Comparison of ENCODE assay signal across 15 mouse cellular contexts in the genomic region with DNA sequence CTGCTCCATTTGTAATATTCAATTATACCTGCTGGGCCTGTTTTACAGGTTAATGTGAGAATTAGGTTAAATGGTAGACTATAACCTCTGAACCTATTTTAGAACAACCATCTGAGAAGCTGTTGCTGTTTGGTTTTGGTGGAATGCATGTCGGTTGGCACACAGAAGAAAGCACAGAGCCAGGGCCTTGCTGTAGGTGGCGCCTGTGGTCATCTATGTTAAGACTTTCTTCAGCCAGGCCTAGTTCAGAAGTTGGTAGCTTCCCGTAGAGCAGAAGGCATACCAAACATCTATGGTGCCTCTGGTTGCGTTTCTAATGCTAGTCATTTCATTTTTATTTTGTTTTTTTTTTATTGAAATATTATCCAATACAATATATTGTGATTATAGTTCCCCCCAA.
DNase-seq lines count a peak whose midpoint lies in the region; ATAC-seq and TF ChIP-seq lines count a peak whose summit lies in the region.
"Had no signal": no experiment of that assay in that cellular context is flagged by ENCODE, and none has a peak within 500 bp of the region (broad histone marks: within the 10 kb centered on the region; RNA-seq: fewer than 3 reads in every experiment).

No protein-coding gene starts in this region.

- H3K4me3 ChIP-seq in hindbrain, postnatal 0 days (ENCODE audit: low read length) = no peak overlapping the region
- no peak overlapping the region for H3K4me3 ChIP-seq in hindbrain, embryonic 13.5 days
- H3K4me3 ChIP-seq in midbrain, postnatal 0 days (ENCODE audit: low read depth, low read length) = no peak overlapping the region
- no peak overlapping the region for H3K4me3 ChIP-seq in midbrain, embryonic 15.5 days
- H3K4me3 ChIP-seq in kidney, embryonic 15.5 days (replicated peaks) = no peak overlapping the region
- H3K4me3 ChIP-seq: limb, embryonic 12.5 days; lung, embryonic 15.5 days; stomach, embryonic 15.5 days had no signal

- no peaks in the 10 kb centered on the region for H3K4me1 ChIP-seq in hindbrain, postnatal 0 days (ENCODE audit: insufficient read depth, low read length)
- 0 out of 2 replicates have a peak, but pooled peaks cover 3% of the 10 kb centered on the region for H3K4me1 ChIP-seq in hindbrain, embryonic 13.5 days (replicated peaks)
- H3K4me1 ChIP-seq in midbrain, postnatal 0 days (ENCODE audit: insufficient read depth, low read length) = no peaks in the 10 kb centered on the region
- H3K4me1 ChIP-seq in midbrain, embryonic 15.5 days = no peaks in the 10 kb centered on the region
- no peaks in the 10 kb centered on the region for H3K4me1 ChIP-seq in kidney, embryonic 15.5 days
- H3K4me1 ChIP-seq: limb, embryonic 12.5 days; lung, embryonic 15.5 days; stomach, embryonic 15.5 days had no signal

- WGBS in hindbrain, postnatal 0 days = 59% methylated on average over 4 of the region's 4 CpGs
- WGBS in hindbrain, embryonic 13.5 days = 62% methylated on average over 4 of the region's 4 CpGs
- WGBS in midbrain, postnatal 0 days = 65% methylated on average over 4 of the region's 4 CpGs
- 60% methylated on average over 4 of the region's 4 CpGs for WGBS in midbrain, embryonic 15.5 days
- WGBS in kidney, embryonic 15.5 days = 65% methylated on average over 4 of the region's 4 CpGs

- TF ChIP-seq CTCF in hindbrain, postnatal 0 days (IDR thresholded peaks at IDR 0.05; ENCODE audit: low read depth) = peak; percentile 34
- TF ChIP-seq CTCF in midbrain, postnatal 0 days (IDR thresholded peaks at IDR 0.05) = peak; percentile 22

- no peak overlapping the region for H3K9ac ChIP-seq in hindbrain, postnatal 0 days (replicated peaks; ENCODE audit: low read length)
- H3K9ac ChIP-seq in hindbrain, embryonic 13.5 days = no peak overlapping the region
- H3K9ac ChIP-seq in midbrain, postnatal 0 days (replicated peaks; ENCODE audit: low read length, poor library complexity, severe bottlenecking) = no peak overlapping the region
- no peak overlapping the region for H3K9ac ChIP-seq in midbrain, embryonic 15.5 days
- no peak overlapping the region for H3K9ac ChIP-seq in kidney, embryonic 15.5 days
- H3K9ac ChIP-seq: limb, embryonic 12.5 days; lung, embryonic 15.5 days; stomach, embryonic 15.5 days had no signal

- H3K4me2 ChIP-seq in hindbrain, postnatal 0 days (ENCODE audit: low read depth, low read length) = no peak overlapping the region
- no peak overlapping the region for H3K4me2 ChIP-seq in hindbrain, embryonic 13.5 days
- H3K4me2 ChIP-seq in midbrain, postnatal 0 days (ENCODE audit: low read depth, low read length, poor library complexity, severe bottlenecking) = no peak overlapping the region
- no peak overlapping the region for H3K4me2 ChIP-seq in midbrain, embryonic 15.5 days
- no peak overlapping the region for H3K4me2 ChIP-seq in kidney, embryonic 15.5 days
- H3K4me2 ChIP-seq: limb, embryonic 12.5 days; lung, embryonic 15.5 days; stomach, embryonic 15.5 days had no signal

- no peak for DNase-seq in hindbrain, postnatal 0 days (ENCODE audit: low spot score)
- DNase-seq in midbrain, postnatal 0 days (ENCODE audit: low spot score) = no peak
- peak; percentile 5 for DNase-seq in cerebellum, adult 8-10 months
- peak; percentile 12 for DNase-seq in retina, postnatal 1 day
- no peak for DNase-seq in heart, postnatal 36 days
- DNase-seq: gastrocnemius, postnatal 36 days; kidney, adult 18-20 months; right cerebral cortex, postnatal 25 days had no signal

- H3K27ac ChIP-seq in hindbrain, postnatal 0 days = no peak overlapping the region
- H3K27ac ChIP-seq in hindbrain, embryonic 13.5 days = no peak overlapping the region
- no peak overlapping the region for H3K27ac ChIP-seq in midbrain, postnatal 0 days (ENCODE audit: low read depth, low read length)
- no peak overlapping the region for H3K27ac ChIP-seq in midbrain, embryonic 15.5 days
- H3K27ac ChIP-seq in kidney, embryonic 15.5 days = no peak overlapping the region
- H3K27ac ChIP-seq: limb, embryonic 12.5 days; lung, embryonic 15.5 days; stomach, embryonic 15.5 days had no signal

- no peaks in the 10 kb centered on the region for H3K9me3 ChIP-seq in hindbrain, postnatal 0 days (ENCODE audit: low read length)
- H3K9me3 ChIP-seq in hindbrain, embryonic 13.5 days = no peaks in the 10 kb centered on the region
- H3K9me3 ChIP-seq in midbrain, postnatal 0 days (ENCODE audit: low read length) = no peaks in the 10 kb centered on the region
- H3K9me3 ChIP-seq in midbrain, embryonic 15.5 days = no peaks in the 10 kb centered on the region
- H3K9me3 ChIP-seq in kidney, embryonic 15.5 days (replicated peaks) = no peaks in the 10 kb centered on the region
- H3K9me3 ChIP-seq: limb, embryonic 12.5 days; lung, embryonic 15.5 days; stomach, embryonic 15.5 days had no signal

- H3K36me3 ChIP-seq in hindbrain, postnatal 0 days (ENCODE audit: insufficient read depth, low read length) = no peaks in the 10 kb centered on the region
- no peaks in the 10 kb centered on the region for H3K36me3 ChIP-seq in hindbrain, embryonic 13.5 days
- H3K36me3 ChIP-seq in midbrain, postnatal 0 days (ENCODE audit: insufficient read depth, low read length) = no peaks in the 10 kb centered on the region
- no peaks in the 10 kb centered on the region for H3K36me3 ChIP-seq in midbrain, embryonic 15.5 days (replicated peaks)
- H3K36me3 ChIP-seq in kidney, embryonic 15.5 days = no peaks in the 10 kb centered on the region
- H3K36me3 ChIP-seq: limb, embryonic 12.5 days; lung, embryonic 15.5 days; stomach, embryonic 15.5 days had no signal

- no peaks in the 10 kb centered on the region for H3K27me3 ChIP-seq in hindbrain, postnatal 0 days (ENCODE audit: insufficient read depth, low read length)
- H3K27me3 ChIP-seq in hindbrain, embryonic 13.5 days = no peaks in the 10 kb centered on the region
- no peaks in the 10 kb centered on the region for H3K27me3 ChIP-seq in midbrain, postnatal 0 days (ENCODE audit: insufficient read depth, low read length)
- no peaks in the 10 kb centered on the region for H3K27me3 ChIP-seq in midbrain, embryonic 15.5 days (replicated peaks)
- no peaks in the 10 kb centered on the region for H3K27me3 ChIP-seq in kidney, embryonic 15.5 days
- H3K27me3 ChIP-seq: limb, embryonic 12.5 days; lung, embryonic 15.5 days; stomach, embryonic 15.5 days had no signal

- intact Hi-C loops in heart, postnatal 36 days (cut with DNase I) = no loop called here

- no peak for ATAC-seq in hindbrain, postnatal 0 days
- no peak for ATAC-seq in hindbrain, embryonic 13.5 days (ENCODE audit: low FRiP score)
- no peak for ATAC-seq in midbrain, postnatal 0 days (ENCODE audit: low FRiP score)
- no peak for ATAC-seq in midbrain, embryonic 15.5 days (replicated peaks)
- no peak for ATAC-seq in kidney, embryonic 15.5 days (replicated peaks; ENCODE audit: low FRiP score)
- ATAC-seq: forebrain, embryonic 16.5 days had no signal

Comparison
In these comparisons a context has a peak if more than half of its experiments do, and no peak if none do; other contexts are left out.
1. DNase-seq: peak in cerebellum, adult 8-10 months (single experiment) and retina, postnatal 1 day (single experiment); none in hindbrain, postnatal 0 days (single experiment), midbrain, postnatal 0 days (single experiment) and heart, postnatal 36 days (0 of 2).